Mouse (Mus musculus): ENCODE measurements around the gene 2410004B18Rik. TPM values are rescaled to one million over a fixed set of nuclear protein-coding genes. Genes with fewer than 3 reads are reported as not detected.
"Not testable (repeated sequence)": the region's sequence is repeated elsewhere in the genome, so short reads cannot be mapped to it uniquely, and the experiment has no call there.

Gene 2410004B18Rik
- polyA plus RNA-seq, 1 experiment from 2014 or later, result 45.5 TPM

DNA sequence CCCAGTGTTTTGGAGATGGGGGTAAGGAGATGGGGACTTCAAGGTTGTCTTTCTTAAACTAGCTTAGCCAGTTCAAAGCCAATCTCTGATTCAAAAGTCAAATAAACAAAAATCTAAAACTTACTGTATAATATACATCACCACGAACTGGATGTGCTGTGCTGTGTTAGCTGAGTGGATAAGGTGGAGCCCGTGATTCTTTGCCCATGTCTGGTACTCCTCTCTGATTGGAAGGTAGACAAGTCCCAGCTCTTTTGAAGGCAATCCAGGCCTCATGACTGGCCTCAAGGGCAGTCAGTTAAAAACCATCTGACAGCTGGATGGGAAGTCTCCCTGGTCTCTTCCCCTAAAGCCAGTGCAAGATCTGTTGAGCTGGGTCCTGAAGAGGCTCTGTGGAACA lies 15.6 kb downstream of the 2410004B18Rik start:
- Histone ChIP-seq H3K4me3 (ENCODE audit: low read length) (no peak overlapping the region), H3K4me2 (ENCODE audit: low read depth, low read length) (no peak overlapping the region), H3K9me3 (replicated peaks; ENCODE audit: control insufficient read depth, low read length) (0 out of 2 replicates have a peak, but pooled peaks cover 10% of the 10 kb centered on the region), H3K27ac (ENCODE audit: low read length) (no peak overlapping the region), H3K4me1 (ENCODE audit: control insufficient read depth, insufficient read depth, low read length) (peaks cover 20% of the 10 kb centered on the region), H3K9ac (ENCODE audit: low read length) (no peak overlapping the region), H3K27me3 (ENCODE audit: control insufficient read depth, insufficient read depth, low read length) (no peaks in the 10 kb centered on the region), H3K36me3 (ENCODE audit: control insufficient read depth, insufficient read depth) (no peaks in the 10 kb centered on the region)
- whole genome bisulfite sequencing, result 84% methylated on average over 2 of the region's 2 CpGs
- no peak for ATAC-seq (replicated peaks; ENCODE audit: extremely low read depth, insufficient read depth, low FRiP score)

DNA sequence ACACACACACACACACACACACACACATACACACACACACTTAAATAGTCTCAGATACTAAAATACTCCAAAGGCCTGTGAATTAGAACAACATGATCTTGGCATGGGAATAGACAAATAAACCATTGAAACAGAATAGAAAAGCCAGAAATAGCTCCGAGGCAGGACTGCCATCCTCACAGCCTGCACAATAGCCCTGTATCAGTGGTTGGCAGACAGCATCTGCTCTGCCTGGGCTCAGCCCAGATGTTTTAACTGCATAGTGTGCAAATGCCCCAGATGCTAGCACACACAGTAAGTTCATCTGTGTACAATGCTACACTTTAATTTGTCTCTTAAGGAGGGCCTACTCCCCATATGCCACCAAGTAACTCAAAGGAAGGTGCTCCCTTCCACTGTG lies 22.0 kb downstream of the 2410004B18Rik start:
- WGBS, result 20% methylated on average over 1 of the region's 1 CpGs
- Histone ChIP-seq H3K27me3 (ENCODE audit: control insufficient read depth, insufficient read depth, low read length) (no peaks in the 10 kb centered on the region), H3K9ac (ENCODE audit: low read length) (no peak overlapping the region)

DNA sequence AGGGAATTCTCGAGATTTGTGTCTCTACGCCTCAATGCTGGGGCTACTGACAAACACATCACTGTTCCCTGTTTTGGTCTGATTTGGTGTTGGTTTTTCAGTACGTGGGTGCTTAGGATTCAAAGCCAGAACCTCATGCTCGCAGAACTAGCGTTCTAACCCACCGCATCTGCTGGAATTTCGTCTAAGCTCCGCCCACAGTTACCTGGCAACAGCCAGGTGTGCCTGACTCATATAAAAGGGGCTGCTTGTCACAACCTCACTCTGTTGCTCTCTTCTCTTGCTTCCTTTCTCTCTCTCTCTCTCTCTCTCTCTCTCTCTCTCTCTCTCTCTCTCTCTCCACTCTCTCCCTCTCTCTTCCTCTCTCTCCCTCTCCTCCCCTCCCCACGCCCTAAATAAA lies 24.6 kb downstream of the 2410004B18Rik start:
- Histone ChIP-seq H3K27ac (ENCODE audit: low read length) (peak overlapping the region; percentile 96), H3K27me3 (ENCODE audit: control insufficient read depth, insufficient read depth, low read length) (no peaks in the 10 kb centered on the region), H3K9me3 (replicated peaks; ENCODE audit: control insufficient read depth, low read length) (0 out of 2 replicates have a peak, but pooled peaks cover 8% of the 10 kb centered on the region), H3K9ac (ENCODE audit: low read length) (peak overlapping the region; percentile 14; the same call in 1 of the 2 replicates), H3K36me3 (ENCODE audit: control insufficient read depth, insufficient read depth) (no peaks in the 10 kb centered on the region), H3K4me3 (ENCODE audit: low read length) (no peak overlapping the region), H3K4me2 (ENCODE audit: low read depth, low read length) (peak overlapping the region; percentile 60; the same call in 1 of the 2 replicates), H3K4me1 (ENCODE audit: control insufficient read depth, insufficient read depth, low read length) (peaks cover 40% of the 10 kb centered on the region)
- 37% methylated on average over 9 of the region's 9 CpGs for WGBS
- no peak for ATAC-seq (replicated peaks; ENCODE audit: extremely low read depth, insufficient read depth, low FRiP score)

More for the DNA sequence above, 22.0 kb downstream of the 2410004B18Rik start:
- Histone ChIP-seq H3K4me1 (ENCODE audit: control insufficient read depth, insufficient read depth, low read length) (peaks cover 29% of the 10 kb centered on the region), H3K27ac (ENCODE audit: low read length) (peak overlapping the region; percentile 53), H3K36me3 (ENCODE audit: control insufficient read depth, insufficient read depth) (no peaks in the 10 kb centered on the region), H3K4me2 (ENCODE audit: low read depth, low read length) (no peak overlapping the region), H3K9me3 (replicated peaks; ENCODE audit: control insufficient read depth, low read length) (0 out of 2 replicates have a peak, but pooled peaks cover 10% of the 10 kb centered on the region), H3K4me3 (ENCODE audit: low read length) (no peak overlapping the region)
- ATAC-seq (replicated peaks; ENCODE audit: extremely low read depth, insufficient read depth, low FRiP score), result no peak; the same call in 1 of the 2 replicates

DNA sequence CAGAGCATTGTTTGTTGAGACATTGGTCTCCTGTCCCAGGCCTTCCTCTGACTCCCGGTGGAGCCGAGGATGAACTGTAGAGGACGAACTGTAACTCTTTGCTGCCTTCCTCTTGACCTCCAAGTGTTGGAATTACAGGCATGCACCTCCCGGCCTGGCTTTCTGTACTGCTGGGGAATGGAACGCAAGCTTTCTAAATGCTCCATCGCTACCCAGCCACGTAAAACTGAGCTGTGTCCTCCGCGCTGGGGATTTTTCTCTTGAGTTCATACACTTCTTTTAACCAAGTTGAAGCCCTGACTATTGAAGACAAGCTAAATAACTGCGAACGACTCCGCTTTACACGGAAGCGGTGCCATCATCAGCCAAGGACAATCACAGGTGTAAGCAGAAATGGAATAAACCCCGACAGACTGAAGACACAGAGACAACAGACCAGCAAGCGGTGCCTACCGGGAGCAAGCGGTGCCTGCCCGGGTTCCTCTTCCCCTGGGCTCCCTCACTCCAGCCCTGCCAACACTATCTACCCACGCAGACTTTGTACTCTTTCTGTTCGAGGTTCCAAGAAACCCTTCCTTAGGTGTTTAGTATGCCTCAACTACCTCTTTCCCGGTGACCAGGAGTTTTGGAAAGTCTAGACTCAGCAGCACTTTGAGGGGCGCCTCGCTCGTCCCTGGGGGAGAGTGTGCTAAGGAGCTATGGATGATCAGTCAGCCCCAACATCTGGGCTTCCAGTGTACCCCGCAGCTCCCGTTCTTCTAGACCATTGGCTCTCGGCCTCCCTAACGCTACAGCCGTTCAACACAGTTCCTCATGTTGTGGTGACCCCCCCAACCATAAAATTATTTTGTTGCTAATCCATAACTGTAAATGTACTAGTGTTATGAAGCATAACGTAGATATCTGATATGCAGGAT lies 25.5 kb downstream of the 2410004B18Rik start:
- Histone ChIP-seq H3K36me3 (ENCODE audit: control insufficient read depth, insufficient read depth) (no peaks in the 10 kb centered on the region), H3K4me1 (ENCODE audit: control insufficient read depth, insufficient read depth, low read length) (peaks cover 43% of the 10 kb centered on the region), H3K4me2 (ENCODE audit: low read depth, low read length) (peak overlapping the region; percentile 60), H3K27ac (ENCODE audit: low read length) (peak overlapping the region; percentile 96), H3K4me3 (ENCODE audit: low read length) (peak overlapping the region; percentile 32), H3K9ac (ENCODE audit: low read length) (peak overlapping the region; percentile 74), H3K27me3 (ENCODE audit: control insufficient read depth, insufficient read depth, low read length) (no peaks in the 10 kb centered on the region), H3K9me3 (replicated peaks; ENCODE audit: control insufficient read depth, low read length) (0 out of 2 replicates have a peak, but pooled peaks cover under 1% of the 10 kb centered on the region)
- no peak; the same call in 1 of the 2 replicates for ATAC-seq (replicated peaks; ENCODE audit: extremely low read depth, insufficient read depth, low FRiP score)
- WGBS, result 12% methylated on average over 31 of the region's 31 CpGs

DNA sequence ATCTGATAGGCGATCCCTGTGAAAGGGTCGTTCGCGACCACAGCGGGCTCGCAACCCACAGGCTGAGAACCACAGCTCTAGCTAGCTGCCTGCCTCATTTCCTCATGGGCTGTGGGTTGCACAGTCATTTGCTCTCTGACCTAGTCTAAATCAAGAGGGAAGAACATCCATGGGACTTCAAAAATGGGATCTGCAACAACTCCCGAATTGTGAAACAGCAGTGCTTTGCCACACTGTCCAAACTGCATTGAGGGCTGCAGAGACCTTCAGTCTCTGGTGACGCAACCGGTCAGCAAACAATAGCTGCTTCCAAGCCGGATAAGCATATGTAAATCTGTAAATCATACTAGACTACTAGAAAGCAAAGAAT lies 26.2 kb downstream of the 2410004B18Rik start:
- Histone ChIP-seq H3K27me3 (ENCODE audit: control insufficient read depth, insufficient read depth, low read length) (no peaks in the 10 kb centered on the region), H3K27ac (ENCODE audit: low read length) (peak overlapping the region; percentile 96), H3K9me3 (replicated peaks; ENCODE audit: control insufficient read depth, low read length) (no peaks in the 10 kb centered on the region), H3K4me3 (ENCODE audit: low read length) (no peak overlapping the region), H3K4me1 (ENCODE audit: control insufficient read depth, insufficient read depth, low read length) (peaks cover 45% of the 10 kb centered on the region), H3K4me2 (ENCODE audit: low read depth, low read length) (peak overlapping the region; percentile 60), H3K36me3 (ENCODE audit: control insufficient read depth, insufficient read depth) (no peaks in the 10 kb centered on the region), H3K9ac (ENCODE audit: low read length) (peak overlapping the region; percentile 74)
- ATAC-seq (replicated peaks; ENCODE audit: extremely low read depth, insufficient read depth, low FRiP score), result no peak; the same call in 1 of the 2 replicates
- WGBS, result 17% methylated on average over 10 of the region's 10 CpGs

DNA sequence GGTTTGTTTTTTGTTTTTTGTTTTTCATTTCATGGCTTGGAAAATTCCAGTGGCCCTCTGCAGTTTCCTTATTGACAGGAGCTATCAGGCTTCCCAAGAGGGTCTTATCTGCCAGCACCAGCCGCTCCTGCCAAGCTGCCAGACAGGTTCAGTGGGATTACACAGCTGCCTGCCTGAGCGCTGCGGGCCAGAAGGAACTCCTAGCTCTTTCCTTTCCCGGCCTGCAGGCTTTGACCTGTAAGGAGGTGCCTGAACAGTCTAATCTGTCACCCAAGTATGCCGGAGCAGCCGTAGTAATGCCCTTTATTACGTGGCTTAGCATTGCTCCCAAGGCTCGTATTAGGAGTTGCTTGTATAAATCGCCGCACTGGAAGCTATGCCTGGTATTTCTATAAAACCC lies 26.7 kb downstream of the 2410004B18Rik start:
- H3K27me3 ChIP-seq (ENCODE audit: control insufficient read depth, insufficient read depth, low read length), result no peaks in the 10 kb centered on the region
- peaks cover 48% of the 10 kb centered on the region for H3K4me1 ChIP-seq (ENCODE audit: control insufficient read depth, insufficient read depth, low read length)
- no peaks in the 10 kb centered on the region for H3K36me3 ChIP-seq (ENCODE audit: control insufficient read depth, insufficient read depth)
- peak; percentile 80 for ATAC-seq (replicated peaks; ENCODE audit: extremely low read depth, insufficient read depth, low FRiP score)
- peak overlapping the region; percentile 19; the same call in 1 of the 2 replicates for H3K4me3 ChIP-seq (ENCODE audit: low read length)
- H3K9ac ChIP-seq (ENCODE audit: low read length), result peak overlapping the region; percentile 34; the same call in 1 of the 2 replicates
- H3K27ac ChIP-seq (ENCODE audit: low read length), result peak overlapping the region; percentile 96
- 6% methylated on average over 10 of the region's 10 CpGs for WGBS
- H3K9me3 ChIP-seq (replicated peaks; ENCODE audit: control insufficient read depth, low read length), result no peaks in the 10 kb centered on the region
- H3K4me2 ChIP-seq (ENCODE audit: low read depth, low read length), result peak overlapping the region; percentile 60

DNA sequence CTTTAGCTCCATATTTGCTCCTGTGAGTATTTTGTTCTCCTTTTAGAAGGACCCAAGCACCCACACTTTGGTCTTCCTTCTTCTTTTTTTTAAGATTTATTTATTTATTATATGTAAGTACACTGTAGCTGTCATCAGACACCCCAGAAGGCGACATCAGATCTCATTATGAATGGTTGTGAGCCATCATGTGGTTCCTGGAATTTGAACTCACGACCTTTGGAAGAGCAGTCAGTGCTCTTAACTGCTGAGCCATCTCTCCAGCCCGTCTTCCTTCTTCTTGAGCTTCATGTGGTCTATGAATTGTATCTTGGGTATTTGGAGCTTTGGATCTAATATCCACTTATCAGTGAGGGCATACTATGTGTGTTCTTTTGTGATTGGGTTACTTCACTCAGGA lies 27.8 kb downstream of the 2410004B18Rik start:
- H3K36me3 ChIP-seq (ENCODE audit: control insufficient read depth, insufficient read depth); ATAC-seq (replicated peaks; ENCODE audit: extremely low read depth, insufficient read depth, low FRiP score); H3K27me3 ChIP-seq (ENCODE audit: control insufficient read depth, insufficient read depth, low read length); H3K9ac ChIP-seq (ENCODE audit: low read length); H3K9me3 ChIP-seq (replicated peaks; ENCODE audit: control insufficient read depth, low read length); H3K4me2 ChIP-seq (ENCODE audit: low read depth, low read length); H3K4me3 ChIP-seq (ENCODE audit: low read length): not testable (repeated sequence)
- Histone ChIP-seq H3K27ac (ENCODE audit: low read length) (peak overlapping the region; percentile 96), H3K4me1 (ENCODE audit: control insufficient read depth, insufficient read depth, low read length) (peaks cover 47% of the 10 kb centered on the region)
- 74% methylated on average over 3 of the region's 3 CpGs for WGBS

DNA sequence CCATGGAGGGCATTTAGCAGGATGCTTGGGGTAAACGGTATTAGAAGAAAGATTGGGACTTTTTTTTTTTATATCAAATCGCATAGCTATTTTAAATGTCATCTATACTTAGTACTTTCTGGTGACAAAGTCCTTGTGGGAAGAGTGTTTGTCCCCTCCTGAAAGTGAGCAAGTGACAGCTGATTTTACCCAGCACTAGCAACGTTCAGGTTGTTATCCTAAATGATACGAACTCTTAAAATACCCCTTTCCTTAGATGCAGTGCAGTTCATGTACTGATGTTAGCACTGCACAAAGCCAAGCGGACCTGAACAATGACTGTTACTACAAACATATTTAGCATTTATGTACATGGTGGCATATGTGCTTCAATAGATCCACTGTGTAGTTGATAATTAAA lies 29.0 kb downstream of the 2410004B18Rik start:
- Histone ChIP-seq H3K9me3 (replicated peaks; ENCODE audit: control insufficient read depth, low read length) (no peaks in the 10 kb centered on the region), H3K36me3 (ENCODE audit: control insufficient read depth, insufficient read depth) (no peaks in the 10 kb centered on the region), H3K27ac (ENCODE audit: low read length) (peak overlapping the region; percentile 89), H3K9ac (ENCODE audit: low read length) (no peak overlapping the region), H3K27me3 (ENCODE audit: control insufficient read depth, insufficient read depth, low read length) (no peaks in the 10 kb centered on the region), H3K4me2 (ENCODE audit: low read depth, low read length) (no peak overlapping the region), H3K4me1 (ENCODE audit: control insufficient read depth, insufficient read depth, low read length) (peaks cover 47% of the 10 kb centered on the region), H3K4me3 (ENCODE audit: low read length) (no peak overlapping the region)
- WGBS, result 36% methylated on average over 5 of the region's 5 CpGs
- ATAC-seq (replicated peaks; ENCODE audit: extremely low read depth, insufficient read depth, low FRiP score), result peak; percentile 63

DNA sequence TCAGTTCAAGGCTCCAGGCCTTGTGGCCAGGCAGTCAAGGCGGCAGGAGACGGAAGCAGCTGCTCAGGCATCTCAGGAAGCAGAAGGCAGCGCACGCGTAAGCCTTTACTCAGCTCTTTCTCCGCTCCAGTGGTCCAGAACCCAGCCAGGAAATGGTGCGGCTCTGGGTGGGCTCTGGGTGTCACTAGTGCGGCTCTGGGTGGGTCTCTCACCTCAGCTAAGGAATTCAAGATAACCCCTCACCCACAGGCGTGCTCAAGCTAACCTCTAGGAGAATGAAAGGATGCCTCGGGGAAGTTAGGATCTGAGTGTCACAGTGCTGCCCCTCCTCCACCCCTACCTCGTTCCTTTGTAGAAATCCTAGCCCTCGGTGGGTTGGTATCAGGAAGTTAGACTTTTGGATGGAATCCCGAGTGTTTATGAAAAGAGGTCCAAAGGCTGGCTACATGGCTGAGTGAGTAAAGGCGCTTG lies 31.3 kb downstream of the 2410004B18Rik start:
- Histone ChIP-seq H3K36me3 (ENCODE audit: control insufficient read depth, insufficient read depth) (no peaks in the 10 kb centered on the region), H3K27ac (ENCODE audit: low read length) (peak overlapping the region; percentile 48), H3K9me3 (replicated peaks; ENCODE audit: control insufficient read depth, low read length) (peaks cover 2% of the 10 kb centered on the region; the same call in 1 of the 2 replicates), H3K27me3 (ENCODE audit: control insufficient read depth, insufficient read depth, low read length) (no peaks in the 10 kb centered on the region), H3K4me1 (ENCODE audit: control insufficient read depth, insufficient read depth, low read length) (peaks cover 28% of the 10 kb centered on the region), H3K9ac (ENCODE audit: low read length) (no peak overlapping the region), H3K4me2 (ENCODE audit: low read depth, low read length) (peak overlapping the region; percentile 42), H3K4me3 (ENCODE audit: low read length) (no peak overlapping the region)
- no peak for ATAC-seq (replicated peaks; ENCODE audit: extremely low read depth, insufficient read depth, low FRiP score)
- WGBS, result 47% methylated on average over 14 of the region's 14 CpGs

Data from heart, embryonic 16.5 days (tissue).